Mouse (Mus musculus) embryonic facial prominence, embryonic 13.5 days (tissue): ENCODE measurements at regions not wholly inside any gene's neighbourhood (a gene's known extent, or its start where the extent isn't known, plus 50 kb on each side); places are given as distances from the start of the nearest gene placed in this dataset.

Source experiments
- ATAC-seq: fragments of 200-750 bp; cut with Nextera tagmentation; 2 replicates; pipeline ENCODE4 v1.8.0; 2017; ENCODE audit warnings: low read depth; ENCODE audit not compliant: insufficient number of reproducible peaks, insufficient read depth, low FRiP score, low TSS enrichment
- H3K27ac ChIP-seq: fragments of 300-500 bp; sonication (generic); 2 replicates; pipeline ENCODE4 v1.5.1; 2015; ENCODE audit warnings: moderate library complexity, mild to moderate bottlenecking, inconsistent platforms
- H3K27me3 ChIP-seq: fragments of 300-500 bp; sonication (generic); 2 replicates; pipeline ENCODE4 v1.6.1; 2015; ENCODE audit warnings: mild to moderate bottlenecking, inconsistent platforms
- H3K36me3 ChIP-seq: fragments of 300-500 bp; sonication (generic); 2 replicates; pipeline ENCODE4 v1.6.1; 2015; ENCODE audit warnings: mild to moderate bottlenecking, inconsistent platforms
- H3K4me1 ChIP-seq: fragments of 300-500 bp; sonication (generic); 2 replicates; pipeline ENCODE4 v1.6.1; 2015; ENCODE audit warnings: inconsistent platforms
- H3K4me2 ChIP-seq: fragments of 300-500 bp; sonication (generic); 2 replicates; pipeline ENCODE4 v1.6.1; 2015; ENCODE audit warnings: moderate library complexity, mild to moderate bottlenecking, inconsistent platforms
- H3K4me3 ChIP-seq: fragments of 300-500 bp; sonication (generic); 2 replicates; pipeline ENCODE4 v1.5.1; 2015; ENCODE audit warnings: mild to moderate bottlenecking, inconsistent platforms
- H3K9ac ChIP-seq: fragments of 300-500 bp; sonication (generic); 2 replicates; pipeline ENCODE4 v1.6.1; 2015; ENCODE audit warnings: mild to moderate bottlenecking, inconsistent platforms
- H3K9me3 ChIP-seq: fragments of 300-500 bp; sonication (generic); 2 replicates; pipeline ENCODE4 v1.6.1; 2016; ENCODE audit warnings: inconsistent platforms
- WGBS: fragments of 180-500 bp; shearing (Covaris S2); methylation state at CpG from one replicate; pipeline ENCODE4 v1.1.7; 2015; ENCODE audit warnings: mixed read lengths; 5-methylcytosine and 5-hydroxymethylcytosine counted together

DNA sequence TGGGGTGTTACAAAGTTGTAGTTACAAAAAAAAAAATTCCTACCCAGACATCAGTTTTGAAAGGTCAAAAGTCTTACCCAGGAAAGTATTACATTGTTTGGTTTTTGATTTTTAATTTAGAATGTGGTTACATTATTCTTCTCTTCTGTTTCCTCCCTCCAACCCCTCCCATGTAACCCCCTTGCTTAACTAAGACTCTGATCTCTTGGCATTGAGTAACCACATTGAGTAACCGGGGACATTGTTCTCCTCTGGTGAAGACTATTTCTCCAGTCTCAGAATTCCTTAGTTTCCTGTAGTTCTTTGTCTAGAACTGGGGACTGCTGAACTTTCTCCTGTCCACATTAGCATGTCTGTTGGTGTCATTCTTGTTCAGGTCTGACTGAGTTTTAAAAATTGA lies 109.3 kb upstream of the Itga4 start:
- ATAC-seq, result no peak
- Histone ChIP-seq H3K9me3 (no peaks in the 10 kb centered on the region), H3K27ac (no peak overlapping the region), H3K9ac (no peak overlapping the region), H3K4me2 (no peak overlapping the region), H3K27me3 (no peaks in the 10 kb centered on the region), H3K4me3 (no peak overlapping the region), H3K4me1 (no peaks in the 10 kb centered on the region), H3K36me3 (no peaks in the 10 kb centered on the region)
- 78% methylated on average over 1 of the region's 1 CpGs for WGBS

DNA sequence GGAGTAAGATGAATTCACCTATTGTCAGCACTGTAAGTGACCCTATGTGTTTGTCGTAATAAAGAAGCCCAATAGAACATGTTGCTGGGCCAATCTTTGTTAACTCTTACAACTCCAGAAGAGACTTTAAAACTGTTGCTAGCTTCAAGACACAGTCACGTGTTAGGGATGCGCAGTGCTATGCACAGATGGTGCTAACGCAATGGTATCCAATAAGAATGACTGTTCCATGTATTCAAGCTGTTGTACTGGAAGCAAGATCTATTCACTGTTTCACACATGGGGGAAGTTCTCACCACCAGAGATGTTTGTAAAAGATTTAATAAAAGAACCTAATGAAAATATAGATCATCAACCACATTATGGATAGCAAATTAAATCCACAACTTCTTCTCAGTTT lies 108.7 kb upstream of the Itga4 start:
- no peaks in the 10 kb centered on the region for H3K9me3 ChIP-seq
- no peaks in the 10 kb centered on the region for H3K36me3 ChIP-seq
- ATAC-seq, result no peak
- no peaks in the 10 kb centered on the region for H3K4me1 ChIP-seq
- 83% methylated on average over 4 of the region's 4 CpGs for WGBS
- H3K4me3 ChIP-seq, result no peak overlapping the region
- H3K27me3 ChIP-seq, result no peaks in the 10 kb centered on the region
- no peak overlapping the region for H3K4me2 ChIP-seq
- no peak overlapping the region for H3K27ac ChIP-seq
- H3K9ac ChIP-seq, result no peak overlapping the region

DNA sequence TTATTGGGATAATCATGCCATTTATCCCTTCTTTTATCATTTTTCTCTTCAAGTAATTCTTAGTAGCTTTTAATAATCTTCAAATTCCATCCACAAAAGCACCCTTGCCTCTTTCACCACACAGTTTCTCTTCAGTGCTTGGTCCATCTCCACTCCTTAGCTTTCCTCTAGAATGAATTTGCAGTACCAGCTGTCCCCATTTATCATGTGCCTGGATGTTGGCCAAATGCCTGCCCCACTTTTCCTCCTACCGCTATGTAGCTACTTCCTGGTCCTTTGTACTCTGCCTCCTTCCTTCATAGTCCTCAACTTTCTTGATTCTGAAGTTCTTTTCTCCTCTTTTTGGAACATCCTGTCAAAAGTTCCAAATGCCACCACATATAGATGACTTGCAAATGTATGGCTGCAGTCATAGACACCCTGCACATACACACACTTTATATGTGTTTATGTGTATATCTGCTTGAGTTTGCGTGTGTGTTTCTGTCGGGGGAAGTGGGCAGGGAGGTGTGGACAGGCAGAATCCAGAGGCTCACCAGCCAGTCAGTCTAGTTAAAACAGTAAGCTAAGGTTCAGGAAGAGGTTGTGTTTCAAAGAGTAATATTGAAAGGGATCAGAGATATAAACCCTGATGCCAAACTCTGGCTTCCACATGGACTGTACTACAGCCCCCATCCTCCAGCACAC lies 106.1 kb upstream of the Itga4 start:
- Histone ChIP-seq H3K27ac (no peak overlapping the region), H3K27me3 (no peaks in the 10 kb centered on the region), H3K4me3 (no peak overlapping the region), H3K4me1 (no peaks in the 10 kb centered on the region), H3K4me2 (no peak overlapping the region), H3K36me3 (no peaks in the 10 kb centered on the region), H3K9ac (no peak overlapping the region), H3K9me3 (no peaks in the 10 kb centered on the region)
- ATAC-seq, result no peak
- 79% methylated on average over 3 of the region's 3 CpGs for WGBS

DNA sequence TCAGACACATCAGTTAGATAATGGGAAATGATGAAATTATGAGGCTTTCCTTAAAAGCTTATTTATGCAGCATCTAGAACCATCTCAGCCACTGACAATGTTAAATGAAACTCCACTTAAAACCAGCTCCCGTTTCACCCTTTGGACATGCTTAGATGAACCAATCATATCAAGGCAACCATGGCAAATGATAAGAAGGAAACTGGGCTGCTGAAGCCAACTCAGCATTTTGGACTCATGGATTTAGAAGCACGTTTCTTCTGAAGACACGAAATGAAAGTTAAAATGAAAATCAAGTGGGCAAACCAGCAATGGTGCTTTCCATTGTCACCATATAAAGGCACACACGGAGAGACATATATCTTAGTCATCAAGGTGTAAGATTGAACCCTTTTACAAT lies 103.6 kb upstream of the Itga4 start:
- Histone ChIP-seq H3K9me3 (no peaks in the 10 kb centered on the region), H3K9ac (no peak overlapping the region), H3K4me1 (no peaks in the 10 kb centered on the region), H3K4me3 (no peak overlapping the region), H3K36me3 (no peaks in the 10 kb centered on the region), H3K27me3 (no peaks in the 10 kb centered on the region), H3K27ac (no peak overlapping the region), H3K4me2 (no peak overlapping the region)
- ATAC-seq, result no peak
- WGBS, result 87% methylated on average over 4 of the region's 4 CpGs

DNA sequence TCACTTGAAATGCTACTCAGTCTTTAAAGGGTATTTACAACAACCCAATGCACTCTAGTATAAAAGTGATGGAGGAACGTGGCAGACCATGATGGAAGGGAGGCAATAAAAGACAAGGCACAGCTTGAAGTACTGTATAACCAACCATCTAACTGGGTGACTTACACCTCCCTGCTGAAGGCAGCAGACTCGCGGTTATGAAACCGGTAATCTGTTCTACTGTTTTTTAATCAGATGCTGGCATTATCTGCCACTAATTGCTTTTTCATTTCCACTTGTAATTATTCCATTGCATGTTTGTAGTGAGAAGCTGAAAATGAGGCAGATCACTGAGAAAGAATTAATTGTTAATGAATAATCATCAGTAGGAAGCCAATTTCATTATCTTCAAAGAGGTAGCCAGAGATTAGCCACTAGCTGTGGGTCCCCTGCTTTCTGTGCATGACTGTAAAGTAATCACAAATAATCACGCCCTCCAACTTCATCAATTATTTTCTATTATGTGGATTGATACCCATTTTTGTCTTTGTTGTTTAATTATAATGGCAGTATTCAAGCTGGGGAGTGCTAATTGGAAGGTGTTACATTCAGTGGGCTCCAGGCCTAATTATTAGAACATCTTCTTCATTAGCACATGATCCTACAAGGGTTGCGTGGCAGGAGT lies 103.1 kb upstream of the Itga4 start:
- 82% methylated on average over 6 of the region's 6 CpGs for WGBS
- H3K9ac ChIP-seq, result no peak overlapping the region
- no peaks in the 10 kb centered on the region for H3K36me3 ChIP-seq
- no peak overlapping the region for H3K4me2 ChIP-seq
- no peak overlapping the region for H3K27ac ChIP-seq
- no peaks in the 10 kb centered on the region for H3K9me3 ChIP-seq
- H3K27me3 ChIP-seq, result no peaks in the 10 kb centered on the region
- no peak overlapping the region for H3K4me3 ChIP-seq
- H3K4me1 ChIP-seq, result no peaks in the 10 kb centered on the region
- ATAC-seq, result no peak

DNA sequence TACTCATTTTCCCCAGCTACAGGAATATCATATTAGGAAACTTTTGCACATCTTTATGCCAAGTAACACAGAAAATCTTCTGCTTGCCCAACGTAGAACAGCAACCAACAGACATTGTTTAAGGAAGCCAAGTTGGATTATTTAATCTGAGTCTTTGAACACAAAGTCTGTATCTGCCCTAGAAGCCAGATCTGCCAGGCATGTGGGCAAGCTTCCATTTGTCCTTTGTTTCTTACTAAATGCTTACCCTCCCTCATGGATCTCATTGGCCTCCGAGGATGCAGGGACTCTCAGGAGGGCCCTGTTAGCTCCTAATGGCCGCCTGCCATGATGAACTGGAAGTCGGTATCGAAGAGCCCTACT lies 102.5 kb upstream of the Itga4 start:
- no peak for ATAC-seq
- WGBS, result 93% methylated on average over 5 of the region's 5 CpGs
- no peaks in the 10 kb centered on the region for H3K27me3 ChIP-seq

DNA sequence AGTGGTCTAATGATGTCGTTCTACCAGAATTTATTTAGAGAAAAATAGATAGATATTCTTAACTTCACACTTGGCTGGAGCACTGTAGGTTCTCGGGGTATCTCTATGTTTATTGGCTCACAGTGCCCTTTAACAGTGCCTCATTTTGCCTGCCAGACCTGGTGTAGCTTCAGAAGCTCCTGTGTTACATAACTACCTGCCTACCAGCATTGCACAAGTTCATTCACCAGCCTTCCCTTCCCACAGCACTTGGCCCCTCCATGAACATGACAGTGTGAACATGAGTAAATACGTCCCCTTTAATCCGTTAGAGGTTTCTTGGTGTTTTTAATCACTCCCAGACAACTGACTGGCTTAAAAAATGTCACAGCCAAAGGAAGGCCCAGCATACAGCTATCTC lies 102.2 kb upstream of the Itga4 start:
- Histone ChIP-seq H3K4me3 (no peak overlapping the region), H3K4me2 (no peak overlapping the region), H3K36me3 (no peaks in the 10 kb centered on the region), H3K27me3 (no peaks in the 10 kb centered on the region), H3K27ac (no peak overlapping the region), H3K9me3 (no peaks in the 10 kb centered on the region), H3K9ac (no peak overlapping the region), H3K4me1 (no peaks in the 10 kb centered on the region)
- ATAC-seq, result no peak
- WGBS, result 69% methylated on average over 4 of the region's 4 CpGs

More for the DNA sequence above, 102.5 kb upstream of the Itga4 start:
- Histone ChIP-seq H3K27ac (no peak overlapping the region), H3K9ac (no peak overlapping the region), H3K9me3 (no peaks in the 10 kb centered on the region), H3K4me1 (no peaks in the 10 kb centered on the region), H3K4me3 (no peak overlapping the region), H3K4me2 (no peak overlapping the region), H3K36me3 (no peaks in the 10 kb centered on the region)

DNA sequence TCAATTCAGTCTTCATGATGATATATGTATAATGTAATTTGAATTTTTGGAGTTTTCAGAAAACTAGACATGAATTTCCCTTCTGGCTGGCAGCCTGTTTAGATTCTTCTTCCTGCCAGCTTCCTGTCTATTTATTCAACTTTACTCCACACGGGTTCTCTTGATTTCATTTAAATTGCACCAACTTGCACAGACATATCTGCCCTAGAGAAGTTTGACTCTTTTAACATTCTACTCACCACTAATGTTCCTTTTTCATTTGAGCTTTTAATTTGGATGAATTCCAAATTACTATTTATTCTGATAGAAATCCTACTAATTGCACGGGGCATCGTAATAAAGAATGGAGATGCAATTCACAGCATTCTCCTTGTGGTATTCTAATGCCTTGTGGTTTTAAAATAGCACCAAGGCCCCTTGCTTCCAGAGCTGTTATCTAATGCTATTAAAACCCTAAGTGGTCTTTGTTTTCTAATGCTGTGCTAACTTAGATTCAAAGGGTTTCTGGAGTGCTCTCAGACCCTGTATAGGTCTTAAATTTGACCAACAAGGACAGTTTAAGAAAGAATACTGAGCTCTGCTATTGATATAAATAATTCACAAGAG lies 96.7 kb upstream of the Itga4 start:
- no peak for ATAC-seq
- Histone ChIP-seq H3K4me3 (no peak overlapping the region), H3K4me2 (no peak overlapping the region), H3K4me1 (no peaks in the 10 kb centered on the region), H3K27me3 (no peaks in the 10 kb centered on the region), H3K36me3 (no peaks in the 10 kb centered on the region), H3K9ac (no peak overlapping the region), H3K27ac (no peak overlapping the region), H3K9me3 (no peaks in the 10 kb centered on the region)
- WGBS, result 52% methylated on average over 3 of the region's 3 CpGs

DNA sequence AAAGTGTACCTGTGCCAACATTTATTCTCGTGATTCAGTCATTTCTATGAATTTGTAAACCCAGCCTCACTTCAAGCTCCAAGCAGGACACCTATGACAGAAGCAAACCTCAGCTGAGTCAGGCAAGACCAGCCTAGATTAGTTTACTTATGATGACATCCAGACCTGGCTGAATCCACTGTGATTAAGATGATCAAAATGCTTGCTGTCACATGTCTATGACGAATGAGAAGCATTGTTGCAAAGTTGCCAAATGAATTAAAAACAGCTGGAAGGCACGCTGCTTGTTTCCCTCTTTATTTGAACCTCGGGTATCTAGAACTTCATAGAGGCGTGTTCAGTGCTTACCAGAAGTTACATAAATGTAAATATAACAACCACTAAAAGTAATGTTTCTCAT lies 95.9 kb upstream of the Itga4 start:
- 39% methylated on average over 5 of the region's 5 CpGs for WGBS
- H3K27ac ChIP-seq, result no peak overlapping the region

DNA sequence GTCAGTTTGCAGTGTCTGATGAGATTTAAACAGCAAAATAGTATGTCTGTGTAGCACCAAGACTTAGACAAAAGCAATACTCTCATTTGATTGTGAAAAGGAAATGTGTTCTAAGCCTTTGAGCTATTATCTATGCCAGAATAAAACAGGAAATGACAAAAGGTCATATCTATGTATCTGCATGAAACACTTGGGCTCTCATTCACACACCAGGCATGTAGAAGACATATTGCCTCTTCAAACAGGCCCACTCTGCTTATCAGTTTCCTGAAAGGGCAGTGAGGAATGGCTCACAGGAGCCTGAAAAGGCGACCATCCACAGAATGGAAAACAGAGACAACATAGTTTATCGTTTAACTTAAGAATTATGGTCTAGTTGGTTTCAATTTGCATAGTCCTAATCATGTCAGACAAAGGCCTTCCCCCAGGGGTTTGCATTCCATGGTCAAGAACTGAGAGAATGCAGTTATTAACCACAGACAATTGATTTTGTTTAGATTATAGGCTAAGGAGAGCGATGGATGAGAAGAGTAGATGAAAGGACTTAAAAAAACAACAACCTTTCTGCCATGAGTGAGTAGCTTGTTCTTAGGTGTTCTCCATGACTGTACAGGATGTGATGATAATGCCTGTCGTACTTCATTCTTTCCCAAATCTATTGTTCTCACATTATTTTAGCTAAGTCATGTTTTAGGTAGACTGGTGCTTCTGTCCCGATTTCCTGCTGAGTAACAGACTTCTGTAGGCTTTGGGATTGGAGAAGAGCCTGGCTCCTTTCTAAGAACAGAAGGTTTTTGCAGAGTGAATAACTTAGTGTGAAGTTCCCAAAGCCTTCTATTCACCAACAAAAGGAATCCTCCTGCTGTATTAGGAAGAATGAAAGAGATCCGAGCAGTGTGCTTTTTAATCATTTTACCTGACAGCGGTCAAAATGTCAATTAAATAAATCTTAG lies 82.0 kb upstream of the Itga4 start:
- H3K4me2 ChIP-seq, result no peak overlapping the region
- ATAC-seq, result no peak
- H3K27ac ChIP-seq, result no peak overlapping the region
- 57% methylated on average over 7 of the region's 7 CpGs for WGBS
- H3K9me3 ChIP-seq, result no peaks in the 10 kb centered on the region
- no peak overlapping the region for H3K4me3 ChIP-seq
- H3K9ac ChIP-seq, result no peak overlapping the region
- H3K27me3 ChIP-seq, result no peaks in the 10 kb centered on the region
- no peaks in the 10 kb centered on the region for H3K4me1 ChIP-seq
- no peaks in the 10 kb centered on the region for H3K36me3 ChIP-seq

More for the DNA sequence above, 95.9 kb upstream of the Itga4 start:
- Histone ChIP-seq H3K9ac (no peak overlapping the region), H3K27me3 (no peaks in the 10 kb centered on the region), H3K9me3 (no peaks in the 10 kb centered on the region), H3K4me1 (no peaks in the 10 kb centered on the region), H3K4me3 (no peak overlapping the region), H3K36me3 (no peaks in the 10 kb centered on the region), H3K4me2 (no peak overlapping the region)
- no peak for ATAC-seq

DNA sequence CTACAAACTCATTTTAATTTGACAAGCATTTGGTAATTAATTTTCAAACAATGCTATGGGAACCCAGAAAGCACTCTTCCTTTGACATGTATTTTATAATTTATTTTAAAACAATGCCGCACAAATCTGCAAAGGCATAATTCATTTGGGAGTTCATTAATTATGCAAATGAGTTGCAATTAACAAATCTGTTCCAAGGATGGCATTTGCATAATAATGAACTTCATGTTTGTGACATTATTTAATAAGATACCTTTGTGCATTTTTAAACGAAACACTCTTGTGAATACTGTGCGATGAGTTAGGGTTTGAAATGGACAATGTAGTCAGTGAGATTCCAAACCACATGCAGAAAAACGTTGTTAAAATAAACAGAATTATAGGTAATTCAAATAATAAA lies 80.9 kb upstream of the Itga4 start:
- Histone ChIP-seq H3K4me1 (no peaks in the 10 kb centered on the region), H3K27ac (no peak overlapping the region), H3K27me3 (no peaks in the 10 kb centered on the region), H3K4me3 (no peak overlapping the region), H3K36me3 (no peaks in the 10 kb centered on the region), H3K4me2 (no peak overlapping the region), H3K9ac (no peak overlapping the region), H3K9me3 (no peaks in the 10 kb centered on the region)
- 89% methylated on average over 4 of the region's 4 CpGs for whole genome bisulfite sequencing
- ATAC-seq, result no peak
